Mouse (Mus musculus): ENCODE data around the gene Rhbdd1.

Rhbdd1 gene

DNA sequence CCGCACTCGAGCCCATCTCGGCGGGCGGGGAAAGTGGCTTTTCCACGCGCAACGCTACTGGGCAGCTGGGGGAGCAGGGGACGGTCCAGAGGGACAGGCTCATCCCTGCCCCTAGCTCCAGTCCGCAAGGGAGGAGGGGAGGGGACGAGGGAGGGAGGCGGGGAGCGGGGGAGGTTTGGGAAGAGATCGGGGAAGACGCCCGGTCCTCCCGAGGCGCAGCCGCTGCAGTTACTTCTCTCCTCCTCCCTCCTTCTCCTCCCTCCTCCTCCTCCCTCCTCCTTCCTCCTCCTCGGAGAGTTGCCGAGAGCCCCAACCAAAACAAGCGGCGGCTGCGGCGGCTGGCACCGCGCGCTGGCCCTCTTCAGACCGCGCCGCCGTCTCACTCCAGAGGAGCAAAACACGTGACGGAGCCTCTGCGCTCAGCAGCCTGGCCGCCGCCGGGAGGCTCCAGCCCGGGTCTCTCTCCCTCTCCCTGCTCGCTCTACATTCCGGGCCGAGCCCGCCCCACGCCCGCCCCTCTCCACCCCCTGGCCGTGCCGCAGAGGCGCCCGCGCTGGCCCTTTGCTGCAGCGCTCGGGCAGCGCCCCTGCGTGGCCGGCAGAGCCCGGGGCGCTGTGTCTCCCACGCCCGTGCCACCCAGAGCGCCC, 25.0 kb upstream of the Rhbdd1 start, which contains the start of gene Irs1:
Gene Irs1 (minus strand): TSS at position 266 of the 647 bp plus-strand sequence.
- no peak for DNase-seq (ENCODE audit: low read depth in 1 of 2, low spot score in 2 of 2)

DNA sequence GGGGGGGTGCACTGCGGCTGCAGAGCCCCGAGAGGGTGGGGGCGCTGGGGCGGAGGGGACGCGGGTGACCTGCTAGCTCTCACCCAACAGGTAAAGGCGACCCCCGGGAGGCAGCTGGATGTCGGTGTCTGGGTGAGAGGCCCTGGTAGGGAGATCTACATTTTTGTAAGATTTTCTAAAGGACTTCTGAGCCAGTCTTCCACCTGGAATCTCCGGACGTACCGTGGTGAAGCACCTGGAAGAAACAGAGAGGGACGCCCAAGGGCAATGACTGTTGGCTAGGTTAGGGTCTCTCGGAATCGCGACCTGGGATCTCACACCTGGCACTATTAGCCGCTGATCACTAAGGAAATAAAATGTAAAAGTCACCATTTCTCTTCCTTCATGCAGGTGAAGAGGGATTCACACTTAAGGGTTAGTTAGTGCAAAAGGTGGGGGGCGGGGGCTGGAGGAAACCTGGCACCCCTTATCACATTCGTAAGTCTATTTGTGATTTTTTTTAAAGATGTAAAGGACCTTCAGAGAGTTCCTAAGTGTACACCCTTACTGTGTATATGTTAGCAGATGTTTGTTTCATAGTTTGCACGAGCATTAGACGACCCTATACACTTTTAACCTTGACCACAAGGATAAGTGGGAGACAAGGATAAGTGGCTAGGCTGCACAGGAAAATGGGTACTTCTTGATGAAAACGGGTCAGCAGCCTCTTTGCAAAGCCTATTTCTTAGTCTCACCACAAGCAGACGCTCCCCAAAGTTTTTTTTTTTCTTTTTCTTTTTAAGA, 24.1 kb upstream of the Rhbdd1 start:
- no peak for DNase-seq (ENCODE audit: low read depth in 1 of 2, low spot score in 2 of 2)

DNA sequence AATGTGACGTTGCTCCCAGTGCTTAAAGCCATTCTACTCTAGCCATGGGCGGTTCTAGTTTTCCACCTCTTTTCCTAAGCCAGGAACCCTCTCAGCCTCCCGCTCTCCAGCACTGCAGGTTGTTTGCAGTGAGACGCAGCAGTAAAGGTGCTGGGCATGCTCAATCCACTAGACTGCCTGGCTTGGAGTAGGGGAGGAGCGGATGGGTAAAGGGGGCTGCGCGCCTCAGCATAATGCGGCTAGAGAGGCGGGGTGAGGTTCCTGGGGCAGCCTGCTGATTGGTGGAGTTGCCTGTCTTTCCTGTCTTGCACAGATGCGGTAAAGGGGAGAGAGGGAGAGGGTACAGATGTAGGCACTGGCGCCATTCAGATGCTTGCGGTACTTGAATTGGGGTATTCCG, 23.5 kb upstream of the Rhbdd1 start:
- DNase-seq (ENCODE audit: low read depth in 1 of 2, low spot score in 2 of 2), result no peak

DNA sequence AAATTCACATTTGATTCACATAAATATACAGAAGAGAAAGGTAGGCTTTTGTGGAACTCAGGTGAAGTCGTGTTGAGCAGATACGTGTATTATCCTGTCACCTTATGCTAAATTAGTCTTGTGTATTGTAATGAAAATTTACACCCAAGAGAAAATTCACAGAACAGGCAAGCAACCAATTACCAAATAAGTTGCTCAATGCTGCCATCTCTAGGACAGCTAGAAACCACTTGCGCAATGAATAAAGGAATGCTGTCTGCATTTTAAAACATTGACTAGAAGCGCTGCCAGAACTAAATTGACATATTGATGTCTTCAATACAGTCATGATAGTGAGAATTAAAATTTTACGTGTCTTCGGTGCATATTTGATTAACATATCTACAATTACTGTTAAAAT, 22.1 kb upstream of the Rhbdd1 start:
- DNase-seq (ENCODE audit: low read depth in 1 of 2, low spot score in 2 of 2), result no peak

DNA sequence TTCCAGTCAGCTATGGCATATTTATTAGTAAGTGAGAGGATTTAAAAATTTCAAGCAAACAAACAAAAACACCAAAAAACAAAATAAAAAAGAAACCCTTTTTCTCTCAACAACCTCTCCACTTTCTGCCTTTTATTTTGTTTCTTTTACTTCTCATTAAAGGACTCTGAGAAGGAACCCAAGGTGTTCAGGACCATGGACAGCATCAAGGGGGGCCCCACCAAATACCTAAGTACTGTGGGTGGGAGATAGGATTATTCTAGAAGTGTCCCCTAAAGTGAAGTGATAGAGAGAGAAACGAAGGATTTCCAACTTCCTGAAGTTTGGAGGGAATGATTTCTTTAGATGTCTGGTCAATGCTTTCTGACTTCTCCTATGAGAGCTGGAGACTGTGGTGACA, 17.7 kb upstream of the Rhbdd1 start:
- DNase-seq (ENCODE audit: low read depth in 1 of 2, low spot score in 2 of 2), result no peak

DNA sequence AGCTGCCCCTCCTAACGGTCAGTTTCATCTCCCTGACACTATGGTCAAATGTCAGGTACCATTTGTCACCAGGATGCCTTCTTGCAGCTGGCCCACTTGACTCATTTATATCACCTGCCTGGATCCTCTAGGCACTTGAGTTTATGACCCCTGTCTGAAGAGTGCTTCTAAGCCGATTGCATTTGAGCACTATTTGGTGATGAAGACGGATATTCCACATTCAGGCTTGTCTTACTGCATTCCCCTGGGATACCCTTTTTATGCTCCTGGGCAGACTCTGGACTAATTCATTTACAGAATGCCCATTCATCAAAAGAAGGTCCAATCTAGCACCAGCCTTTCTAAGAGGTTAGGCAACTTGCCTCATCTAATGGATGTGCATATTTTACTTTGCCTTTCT, 11.8 kb upstream of the Rhbdd1 start:
- DNase-seq (ENCODE audit: low read depth in 1 of 2, low spot score in 2 of 2), result no peak

DNA sequence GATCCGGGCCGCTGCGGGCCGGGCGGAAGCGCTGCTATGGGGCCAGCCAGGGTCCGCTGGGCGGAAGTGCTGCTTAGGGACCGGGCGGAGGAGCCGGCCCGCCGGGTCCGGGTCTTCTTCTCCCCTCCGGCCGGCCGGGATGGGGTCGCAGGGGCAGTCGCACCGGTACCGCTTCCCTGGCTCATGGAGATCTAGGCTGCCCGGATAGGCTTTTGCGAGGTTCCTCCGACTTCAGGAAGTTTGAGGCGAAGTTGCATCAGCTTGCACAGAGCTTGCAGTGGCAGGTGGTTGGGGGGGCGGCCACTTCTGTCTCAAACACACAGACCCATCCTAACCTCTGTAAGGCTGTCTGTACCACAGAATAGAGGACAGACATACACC, 484 bp downstream of the Rhbdd1 start:
- peak in 1 of 2 experiments; percentile 1 for DNase-seq (ENCODE audit: low read depth in 1 of 2, low spot score in 2 of 2)

DNA sequence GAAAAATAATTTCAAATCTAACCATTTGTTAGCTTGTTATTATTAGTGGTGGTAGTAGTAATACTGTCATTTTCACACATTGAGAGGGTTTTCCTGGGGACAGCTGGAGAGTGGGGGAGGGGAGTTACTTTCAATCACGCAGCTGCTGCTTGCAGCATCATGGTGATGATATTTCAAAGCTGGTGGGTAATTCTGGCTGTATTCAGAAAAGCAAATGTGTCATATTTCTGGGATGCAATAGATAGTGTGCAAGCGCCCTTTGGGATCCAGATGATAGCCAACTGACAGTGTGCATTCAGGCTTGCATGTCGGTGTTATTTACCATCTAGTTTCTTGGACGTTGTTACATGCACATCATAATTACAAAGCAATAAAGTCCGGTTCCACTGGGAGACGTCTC, 4.2 kb downstream of the Rhbdd1 start:
- no peak for DNase-seq (ENCODE audit: low read depth in 1 of 2, low spot score in 2 of 2)

DNA sequence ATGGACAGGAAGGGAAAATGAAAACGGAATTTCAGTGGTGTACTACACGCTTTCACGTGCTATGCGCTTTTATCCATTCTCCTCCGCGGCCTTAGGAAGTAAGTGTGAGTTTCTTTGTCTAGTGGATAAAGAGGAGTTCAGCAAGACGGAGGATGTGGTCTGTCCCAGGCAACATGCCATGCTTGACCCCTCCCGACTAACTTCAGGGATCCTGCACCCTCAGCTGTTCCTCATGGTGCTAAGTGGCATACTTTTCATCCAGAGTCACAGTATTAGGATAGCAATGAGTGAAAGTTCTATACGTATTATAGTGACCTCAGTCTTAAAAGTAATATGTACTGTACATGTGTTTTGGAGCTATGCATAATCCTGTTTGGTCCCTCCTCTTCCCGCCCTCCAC, 4.6 kb downstream of the Rhbdd1 start:
- no peak for DNase-seq (ENCODE audit: low read depth in 1 of 2, low spot score in 2 of 2)

DNA sequence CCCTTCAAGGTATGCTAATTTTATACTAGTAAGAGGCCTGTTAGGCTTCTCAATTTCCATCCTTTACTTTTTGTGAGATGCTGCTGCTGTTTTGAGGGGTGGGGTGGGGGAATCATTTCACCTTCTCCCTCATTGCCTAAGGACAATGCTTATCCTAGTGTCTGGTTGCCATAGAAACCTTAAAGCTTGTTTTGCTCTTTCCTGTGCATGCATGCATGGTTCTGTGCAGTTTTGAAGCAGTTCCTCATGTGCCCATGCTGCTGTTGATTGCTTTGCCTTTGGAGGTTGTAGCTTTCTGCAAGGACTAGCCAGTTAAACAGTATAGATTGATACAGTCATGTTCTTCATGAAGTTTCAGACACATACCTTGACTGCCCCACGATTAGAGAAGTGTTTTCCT, 5.2 kb downstream of the Rhbdd1 start:
- DNase-seq (ENCODE audit: low read depth in 1 of 2, low spot score in 2 of 2), result no peak

DNA sequence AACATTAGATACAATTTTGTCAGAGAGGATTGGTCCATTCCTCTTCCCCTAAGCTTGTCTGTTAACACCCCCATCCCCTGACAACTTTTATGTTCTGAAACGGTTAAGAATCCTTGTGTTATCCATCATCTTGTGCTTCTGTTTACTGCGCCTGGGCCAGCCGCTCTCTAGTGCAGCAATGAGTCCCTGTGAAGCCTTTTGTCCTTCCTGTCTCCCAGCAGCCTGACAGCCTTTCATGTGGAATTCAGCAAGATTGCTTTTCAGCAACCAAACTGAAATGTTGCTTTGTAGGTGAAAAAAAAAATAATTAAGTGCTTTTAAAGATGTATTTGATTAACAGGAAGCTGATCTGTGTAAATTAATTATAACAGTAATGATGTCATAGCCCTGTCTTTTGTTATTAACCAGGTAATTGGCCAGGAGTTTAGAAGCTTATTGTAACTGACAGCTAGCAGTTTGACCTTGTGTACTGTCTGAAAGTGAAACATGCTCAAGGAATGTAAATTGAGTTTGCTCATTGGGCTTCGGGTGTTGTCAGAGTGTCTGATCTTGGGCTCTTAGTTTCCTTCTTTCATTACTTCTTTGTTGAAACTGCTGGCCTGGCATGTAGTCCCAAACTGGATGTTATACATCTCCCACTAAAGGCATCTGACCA, 8.0 kb downstream of the Rhbdd1 start:
- DNase-seq (ENCODE audit: low read depth in 1 of 2, low spot score in 2 of 2), result no peak

DNA sequence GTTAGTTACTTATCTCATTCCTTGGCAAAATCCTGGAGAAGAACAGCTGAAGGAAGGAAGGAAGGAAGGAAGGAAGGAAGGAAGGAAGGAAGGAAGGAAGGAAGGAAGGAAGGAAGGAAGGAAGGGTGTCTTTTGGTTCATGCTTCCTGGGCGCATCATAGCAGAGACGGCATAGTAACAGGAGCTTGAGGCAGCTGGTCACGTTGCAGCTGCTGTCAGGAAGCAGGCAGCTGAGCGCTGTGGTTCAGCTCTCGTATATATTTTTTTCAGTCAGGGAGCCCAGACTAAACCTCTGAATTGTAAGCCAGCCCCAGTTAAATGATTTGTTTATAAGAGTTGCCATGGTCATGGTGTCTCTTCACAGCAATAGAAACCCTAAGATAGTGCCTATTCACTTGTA, 9.9 kb downstream of the Rhbdd1 start:
- DNase-seq (ENCODE audit: low read depth in 1 of 2, low spot score in 2 of 2), result no peak

DNA sequence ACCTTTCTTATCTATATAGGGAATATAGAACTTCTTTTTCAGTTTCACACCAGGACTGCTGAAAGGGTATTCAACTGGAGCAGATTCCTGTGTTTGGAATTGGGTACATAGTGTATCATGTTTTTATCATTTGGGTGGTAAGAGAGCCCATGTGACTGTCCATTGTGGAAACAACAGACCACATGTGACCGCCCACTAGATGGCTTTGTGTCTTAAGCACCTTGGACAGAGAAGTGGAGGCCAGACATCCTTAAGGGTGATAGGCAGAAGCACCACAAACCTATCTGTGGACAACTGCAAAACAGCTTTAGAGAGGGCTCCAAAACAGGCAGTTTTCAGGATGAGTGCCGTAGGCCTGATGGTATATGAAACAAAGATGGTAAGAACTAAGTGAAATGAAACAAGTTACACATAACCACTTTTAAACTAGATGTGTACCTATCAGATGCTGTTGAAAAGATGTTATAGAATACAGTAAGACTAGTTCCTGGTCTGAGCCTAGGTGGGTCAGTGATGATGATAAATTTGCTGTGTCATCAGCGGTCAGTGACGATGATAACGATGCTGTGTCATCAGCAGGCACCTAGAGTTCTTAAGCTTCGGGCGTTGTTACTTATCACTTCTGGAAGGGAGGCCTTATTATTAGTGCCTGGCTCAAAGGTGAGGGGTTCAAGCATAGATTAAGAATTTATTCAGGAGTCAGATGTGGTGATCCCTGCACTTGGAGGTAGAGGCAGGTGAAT, 12.0 kb downstream of the Rhbdd1 start:
- no peak for DNase-seq (ENCODE audit: low read depth in 1 of 2, low spot score in 2 of 2)

DNA sequence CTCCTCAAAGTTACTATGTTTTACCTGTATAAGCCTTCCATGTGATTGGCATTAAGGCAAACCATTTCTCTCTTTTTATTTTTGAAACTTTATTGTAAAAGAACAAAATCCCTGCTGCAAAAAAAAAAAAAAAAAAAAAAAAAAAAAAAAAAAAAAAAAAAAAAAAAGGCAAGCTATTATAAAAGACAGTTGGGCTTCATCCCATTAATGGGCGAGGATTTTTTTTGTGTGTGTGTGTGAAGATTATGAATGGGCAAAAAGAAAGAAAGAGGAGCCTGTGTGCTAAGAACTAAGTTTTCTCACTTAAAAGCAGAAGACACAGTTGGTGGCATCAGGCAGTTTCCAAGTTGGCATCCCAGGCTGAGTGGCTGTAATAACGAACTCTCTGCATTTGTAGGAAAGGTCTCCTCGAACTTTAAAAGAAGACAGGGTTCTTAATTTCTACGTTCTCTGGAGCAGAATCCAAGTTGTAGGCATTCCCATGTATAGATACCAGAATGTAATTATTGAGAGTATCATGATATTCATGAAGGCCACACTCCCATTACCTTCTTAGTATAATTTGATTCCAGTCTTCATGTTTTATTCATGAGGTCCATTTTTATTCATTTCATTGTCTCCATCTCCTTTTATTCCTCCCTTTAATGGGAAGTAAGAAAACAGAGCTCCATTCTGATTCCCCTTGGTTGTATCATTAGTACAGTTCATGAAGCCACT, 13.1 kb downstream of the Rhbdd1 start:
- no peak for DNase-seq (ENCODE audit: low read depth in 1 of 2, low spot score in 2 of 2)

DNA sequence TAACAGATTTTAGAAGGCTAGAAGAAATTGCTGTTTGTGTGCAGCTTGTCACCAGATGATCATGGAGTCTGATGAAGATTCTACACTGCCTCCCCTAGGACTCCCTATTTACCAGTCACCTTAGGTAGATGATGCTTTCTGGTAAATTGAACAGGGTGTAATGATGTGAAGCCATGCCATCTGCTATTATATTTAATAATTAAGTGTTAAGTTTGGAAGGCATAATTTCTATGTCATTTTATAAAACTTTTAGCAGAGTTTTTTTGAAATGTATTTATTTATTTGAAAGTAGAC, 13.6 kb downstream of the Rhbdd1 start:
- DNase-seq (ENCODE audit: low read depth in 1 of 2, low spot score in 2 of 2), result no peak

DNA sequence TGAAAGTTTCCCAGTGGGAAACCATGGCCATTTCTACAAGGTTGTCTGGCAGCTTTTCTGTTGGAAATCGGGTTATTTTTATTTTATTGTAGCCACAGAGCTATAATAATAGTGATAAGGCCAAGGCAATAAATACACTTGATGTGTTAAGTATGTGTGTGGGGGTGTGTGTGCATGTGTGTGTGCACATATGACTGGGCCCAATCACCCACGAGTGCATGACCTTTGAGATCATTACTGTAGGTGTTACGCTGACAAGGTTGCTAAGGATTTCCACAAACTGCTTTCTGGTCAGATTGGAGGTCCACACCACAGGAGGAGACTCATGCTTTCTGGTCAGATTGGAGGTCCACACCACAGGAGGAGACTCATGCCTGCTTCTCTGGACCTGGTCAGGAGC, 18.3 kb downstream of the Rhbdd1 start:
- no peak for DNase-seq (ENCODE audit: low read depth in 1 of 2, low spot score in 2 of 2)

DNA sequence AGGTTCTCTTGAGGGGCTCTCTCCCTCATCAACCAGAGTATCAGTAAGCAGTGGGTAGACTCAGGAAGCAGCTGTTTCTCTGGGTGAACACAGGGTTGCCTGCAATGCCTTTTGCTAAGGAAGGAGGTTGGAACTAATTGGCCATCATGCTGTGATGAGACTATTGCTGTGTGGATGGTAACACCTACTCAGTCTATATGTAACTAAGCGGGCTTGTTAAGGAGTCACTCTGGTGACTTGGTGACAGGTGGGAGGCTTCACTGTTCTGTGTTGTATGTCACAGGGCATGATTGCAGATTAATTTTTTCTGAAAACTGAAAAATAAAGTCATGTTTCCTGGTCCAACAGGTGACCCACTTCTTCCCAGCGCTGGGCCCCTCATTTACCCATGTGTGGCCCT, 36.8 kb downstream of the Rhbdd1 start:
- DNase-seq (ENCODE audit: low read depth in 1 of 2, low spot score in 2 of 2), result no peak

DNA sequence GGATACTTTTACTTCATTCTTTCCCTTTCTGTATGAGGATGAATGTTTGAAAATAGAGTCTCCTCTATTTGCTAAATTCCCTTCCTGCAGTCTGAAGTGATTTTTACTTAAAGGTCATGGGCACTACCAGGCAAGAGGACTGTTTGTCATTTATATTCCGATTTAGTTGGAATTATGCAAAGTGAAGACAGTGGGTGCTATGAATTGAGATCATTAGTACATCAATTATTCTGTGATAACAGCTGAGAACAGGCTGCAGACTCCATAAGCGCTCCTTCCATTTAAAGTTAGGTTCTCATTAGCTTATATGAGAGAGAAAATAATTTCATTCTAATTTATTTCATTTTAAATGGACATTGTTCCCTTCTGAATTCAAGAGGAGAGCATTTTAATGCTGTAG, 37.5 kb downstream of the Rhbdd1 start:
- DNase-seq (ENCODE audit: low read depth in 1 of 2, low spot score in 2 of 2), result no peak

DNA sequence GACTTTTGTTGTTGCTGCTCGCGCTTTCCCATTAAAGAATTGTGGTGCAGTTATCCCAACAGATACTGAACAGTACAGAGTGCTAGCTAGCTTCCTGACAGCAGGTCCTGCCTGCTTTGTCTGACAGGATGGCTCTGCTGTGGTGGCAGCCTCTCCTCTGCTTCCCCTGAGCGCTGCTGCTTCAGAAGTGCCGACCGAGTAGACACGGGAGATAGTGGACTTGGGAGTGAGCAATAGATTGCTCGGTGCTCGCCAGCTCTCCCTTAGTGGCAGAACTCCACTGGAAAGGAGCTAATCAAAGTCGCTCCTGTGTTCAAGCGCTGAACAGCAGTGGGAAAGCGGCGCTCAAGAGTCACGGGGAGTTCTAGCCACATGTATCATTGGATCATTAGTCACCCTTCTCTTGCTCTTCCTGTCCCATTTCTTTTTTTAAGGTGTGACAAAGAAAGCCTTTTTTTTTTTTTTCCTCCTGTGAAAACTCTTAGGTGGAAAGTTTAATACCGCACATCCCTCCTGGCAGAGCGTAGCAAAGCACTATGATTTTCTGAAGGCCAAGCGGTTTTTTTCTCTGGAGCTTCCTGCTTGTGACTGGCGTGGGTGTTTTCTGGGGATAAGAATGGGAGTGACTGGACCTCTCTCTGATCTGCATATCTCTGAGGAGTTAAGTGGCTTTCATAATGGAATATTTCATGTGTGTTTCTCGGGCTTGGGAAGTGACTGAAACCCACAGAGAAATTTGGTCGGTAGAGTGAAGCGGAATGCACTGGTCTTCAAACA, 42.8 kb downstream of the Rhbdd1 start:
- DNase-seq (ENCODE audit: low read depth in 1 of 2, low spot score in 2 of 2), result no peak

DNA sequence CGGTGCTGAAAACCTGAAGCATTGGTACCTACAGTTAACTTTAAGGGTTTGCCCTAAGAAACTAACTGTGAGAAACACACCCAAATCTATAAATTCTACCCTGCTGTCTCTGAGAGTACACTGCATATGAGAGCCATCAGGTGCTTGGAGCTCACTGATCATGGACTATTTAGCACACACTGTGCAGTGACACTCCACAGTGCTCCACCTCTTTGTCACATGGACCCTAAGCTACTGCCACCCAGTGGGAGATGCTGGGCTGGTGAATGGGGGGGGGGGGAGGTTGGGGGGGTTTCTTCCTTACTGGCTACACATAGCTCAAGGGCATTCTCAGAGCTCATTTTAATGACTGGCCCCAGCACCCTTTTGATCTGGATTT, 43.4 kb downstream of the Rhbdd1 start:
- DNase-seq (ENCODE audit: low read depth in 1 of 2, low spot score in 2 of 2), result no peak

DNA sequence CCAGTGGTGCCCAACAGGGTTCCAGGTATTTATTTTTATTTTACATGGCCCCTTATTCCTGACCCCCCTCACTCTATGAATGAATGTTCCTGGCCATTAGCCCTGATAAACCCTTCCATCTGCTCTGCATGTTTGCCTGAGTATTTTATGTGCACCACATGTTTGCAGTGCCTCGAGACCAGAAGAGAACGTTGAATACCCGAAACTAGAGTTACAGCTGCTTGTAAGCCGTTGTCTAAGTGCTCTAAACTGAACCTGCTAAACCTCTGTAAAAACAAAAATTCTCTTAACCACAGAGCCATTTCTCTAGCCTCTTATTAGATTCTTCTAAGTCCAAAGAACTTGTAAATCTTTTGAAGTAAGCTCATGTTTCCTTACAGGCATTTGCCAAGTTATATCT, 45.0 kb downstream of the Rhbdd1 start:
- no peak for DNase-seq (ENCODE audit: low read depth in 1 of 2, low spot score in 2 of 2)
